Mouse (Mus musculus) urinary bladder, postnatal 25 days (tissue): ENCODE results near the gene Plk5.

Experiments used
- DNase-seq: peaks from one replicate; pipeline ENCODE4 v3.0.0; 2022; ENCODE audit warnings: low spot score

Plk5 gene

DNA sequence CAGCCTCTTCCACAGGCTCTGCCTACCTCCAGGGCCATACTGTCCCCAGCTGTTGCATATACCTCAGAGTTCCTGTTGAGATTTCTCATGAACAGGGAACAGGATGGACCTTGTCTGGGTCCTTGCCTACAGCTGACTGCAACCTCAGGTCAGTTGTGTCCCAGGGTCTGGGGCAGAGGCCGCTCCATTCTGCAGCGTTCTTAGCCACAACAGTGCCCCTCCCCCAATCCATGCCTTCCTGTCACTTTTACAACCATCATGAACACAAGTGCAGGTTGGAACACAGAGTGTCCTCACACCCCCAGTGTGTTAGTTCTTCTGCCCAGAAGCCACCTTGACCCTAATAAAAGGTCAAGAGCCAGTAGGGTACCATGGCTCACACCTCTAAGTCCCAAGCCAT, 32.5 kb downstream of the Plk5 start:
- no peak for DNase-seq

DNA sequence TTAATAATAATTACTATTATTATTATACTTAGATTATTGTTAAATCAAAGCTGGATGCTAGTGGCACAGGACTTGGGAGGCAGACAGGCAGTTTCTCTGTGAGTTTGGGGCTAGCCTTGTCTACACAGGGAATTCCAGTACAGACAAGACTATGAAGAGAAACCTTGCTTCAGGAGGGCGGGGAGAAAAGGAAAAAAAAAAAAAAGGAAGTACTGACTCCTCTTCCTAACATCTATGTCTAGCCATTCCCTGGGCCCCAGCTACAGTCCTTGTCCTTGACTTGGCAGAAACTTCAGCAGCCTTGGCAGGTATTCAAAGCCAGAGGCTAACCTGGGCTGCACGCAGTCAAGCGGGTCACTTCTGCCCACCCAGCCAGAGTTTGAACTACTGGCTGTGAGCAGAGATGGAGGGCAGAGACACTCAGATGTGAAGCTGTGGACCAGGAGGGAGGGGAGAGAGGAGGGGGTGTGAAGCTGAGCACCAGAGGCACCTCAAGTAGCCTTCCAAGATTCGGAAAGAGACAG, 33.0 kb downstream of the Plk5 start:
- DNase-seq, result no peak

GRCm38 (mm10) chr10:80390697-80391096, 34.4 kb downstream of the Plk5 start:
- no peak for DNase-seq

GRCm38 (mm10) chr10:80392687-80393086, 36.4 kb downstream of the Plk5 start:
- no peak for DNase-seq

GRCm38 (mm10) chr10:80395025-80395627, 38.9 kb downstream of the Plk5 start:
- no peak for DNase-seq

- no peak for DNase-seq
Measured at GRCm38 (mm10) chr10:80396822-80397523, 40.7 kb downstream of the Plk5 start.

GRCm38 (mm10) chr10:80397524-80398173, 41.4 kb downstream of the Plk5 start:
- no peak for DNase-seq

DNA sequence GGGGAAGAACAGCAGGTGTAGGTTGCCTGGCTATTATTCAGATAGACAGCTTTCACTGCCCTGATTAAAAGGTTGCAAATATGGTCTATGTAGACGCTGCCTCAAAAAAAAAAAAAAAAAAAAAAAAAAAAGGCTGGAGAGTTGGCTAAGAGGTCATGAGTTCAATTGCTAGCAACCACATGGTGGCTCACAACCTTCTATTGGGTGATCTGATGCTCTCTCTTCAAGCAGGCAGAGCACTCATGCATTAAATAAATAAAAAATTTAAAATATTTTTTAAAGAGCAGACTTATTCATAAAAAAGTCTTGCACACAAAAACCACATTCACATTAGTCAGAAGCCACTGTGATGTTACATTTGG, 41.9 kb downstream of the Plk5 start:
- DNase-seq, result no peak

GRCm38 (mm10) chr10:80398719-80399190, 42.5 kb downstream of the Plk5 start:
- peak; percentile 98 for DNase-seq

DNA sequence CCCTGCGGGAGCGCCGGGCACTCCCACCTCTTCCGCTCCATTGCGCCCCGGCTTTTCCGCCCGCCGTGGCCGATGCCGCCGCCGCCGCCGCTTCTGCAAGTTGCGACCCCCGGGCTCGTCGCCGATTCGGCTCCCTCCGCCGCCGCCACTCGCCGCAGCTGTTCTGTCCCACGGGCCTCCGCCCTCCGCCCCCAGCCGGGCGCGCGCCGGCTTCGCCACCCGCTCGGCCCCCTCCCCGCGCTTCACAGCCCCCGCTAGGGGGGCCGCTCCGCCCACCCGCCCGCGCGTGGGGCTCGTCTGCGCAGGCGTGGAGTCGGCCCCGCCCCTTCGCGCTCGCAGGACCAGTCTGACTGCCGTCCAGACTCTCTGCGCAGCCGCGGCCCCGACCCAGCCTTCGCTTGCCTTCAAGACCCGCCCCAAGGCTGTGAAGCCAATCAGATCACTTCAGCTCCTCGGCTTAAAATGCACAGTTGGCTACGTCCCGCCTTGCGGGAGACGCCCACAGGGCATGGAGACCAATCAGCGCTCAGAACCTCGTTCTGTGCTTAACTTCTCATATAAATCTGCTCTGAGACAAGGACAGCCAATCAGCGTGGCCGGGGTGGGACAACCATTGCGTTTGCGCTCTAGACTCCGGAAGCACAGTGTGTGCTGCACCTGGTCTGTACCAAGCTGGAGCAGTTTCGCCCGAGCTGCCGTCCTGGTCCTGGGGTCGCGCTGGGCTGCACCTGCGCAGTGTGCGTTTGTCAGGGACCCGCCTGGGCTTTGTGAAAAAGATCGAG, 43.1 kb downstream of the Plk5 start, which contains the start of gene Mbd3:
TSS of gene Mbd3 (minus strand) at position 360 of the 782 bp plus-strand sequence.
- peak; percentile 99 for DNase-seq

DNA sequence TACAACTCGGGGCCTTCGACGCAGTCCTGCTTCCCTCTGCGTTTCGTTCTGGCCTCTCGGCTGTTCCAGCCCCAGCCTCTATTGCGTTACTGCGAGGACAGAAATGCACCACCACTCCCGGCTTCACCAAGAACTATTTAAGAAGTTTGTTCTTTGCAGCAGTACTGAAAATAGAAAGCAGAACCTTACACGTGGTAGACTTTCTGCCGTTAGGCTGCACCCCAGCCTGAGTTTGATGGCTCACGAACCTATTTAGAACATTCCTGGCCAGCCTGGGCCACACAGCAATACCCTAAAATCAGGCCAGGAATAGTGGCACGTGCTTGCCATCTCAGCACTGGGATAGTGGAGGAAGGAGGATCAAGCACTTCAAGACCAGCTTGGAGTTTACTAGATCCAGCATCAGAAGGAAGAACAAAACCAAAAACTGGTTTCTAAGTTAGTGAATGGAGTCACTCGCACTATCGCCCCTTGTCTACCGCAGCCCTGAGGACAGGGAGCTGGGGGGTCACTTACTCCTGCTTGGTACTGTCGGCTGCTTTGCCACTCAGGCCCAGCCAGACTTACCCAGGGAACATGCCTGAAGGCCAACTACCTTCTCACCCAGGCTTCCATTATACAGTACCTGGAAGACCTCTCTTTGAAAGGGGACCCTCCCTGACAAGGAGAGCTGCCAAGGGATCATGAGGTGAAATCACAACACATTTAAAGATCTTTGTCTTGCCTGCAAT, 43.9 kb downstream of the Plk5 start:
- DNase-seq, result no peak

DNA sequence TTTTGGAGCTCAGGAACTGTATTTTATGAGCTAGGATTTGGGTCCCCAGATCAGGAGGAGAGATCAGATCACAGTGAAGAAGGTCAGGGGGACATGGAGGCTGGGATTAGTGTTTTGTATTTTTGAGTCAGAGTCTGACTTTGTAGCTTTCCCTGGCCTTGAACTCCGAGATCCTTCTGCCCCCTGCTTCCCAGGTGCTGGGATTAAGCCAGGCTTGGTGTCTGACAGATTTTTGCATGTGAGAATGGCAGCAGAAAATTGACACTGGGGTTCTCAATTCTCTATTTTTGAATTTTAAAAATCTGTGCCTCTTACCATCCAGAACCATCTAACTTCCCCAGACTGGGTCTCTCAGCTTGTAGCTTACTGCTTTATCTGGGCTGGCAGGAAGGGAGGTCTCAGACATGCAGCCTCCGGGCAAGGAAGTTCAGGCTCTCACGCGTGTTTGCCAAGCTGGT, 44.5 kb downstream of the Plk5 start:
- DNase-seq, result no peak

- no peak for DNase-seq
Measured at GRCm38 (mm10) chr10:80403044-80403692, 46.9 kb downstream of the Plk5 start.

- no peak for DNase-seq
Measured at GRCm38 (mm10) chr10:80405481-80406173, 49.4 kb downstream of the Plk5 start.

DNA sequence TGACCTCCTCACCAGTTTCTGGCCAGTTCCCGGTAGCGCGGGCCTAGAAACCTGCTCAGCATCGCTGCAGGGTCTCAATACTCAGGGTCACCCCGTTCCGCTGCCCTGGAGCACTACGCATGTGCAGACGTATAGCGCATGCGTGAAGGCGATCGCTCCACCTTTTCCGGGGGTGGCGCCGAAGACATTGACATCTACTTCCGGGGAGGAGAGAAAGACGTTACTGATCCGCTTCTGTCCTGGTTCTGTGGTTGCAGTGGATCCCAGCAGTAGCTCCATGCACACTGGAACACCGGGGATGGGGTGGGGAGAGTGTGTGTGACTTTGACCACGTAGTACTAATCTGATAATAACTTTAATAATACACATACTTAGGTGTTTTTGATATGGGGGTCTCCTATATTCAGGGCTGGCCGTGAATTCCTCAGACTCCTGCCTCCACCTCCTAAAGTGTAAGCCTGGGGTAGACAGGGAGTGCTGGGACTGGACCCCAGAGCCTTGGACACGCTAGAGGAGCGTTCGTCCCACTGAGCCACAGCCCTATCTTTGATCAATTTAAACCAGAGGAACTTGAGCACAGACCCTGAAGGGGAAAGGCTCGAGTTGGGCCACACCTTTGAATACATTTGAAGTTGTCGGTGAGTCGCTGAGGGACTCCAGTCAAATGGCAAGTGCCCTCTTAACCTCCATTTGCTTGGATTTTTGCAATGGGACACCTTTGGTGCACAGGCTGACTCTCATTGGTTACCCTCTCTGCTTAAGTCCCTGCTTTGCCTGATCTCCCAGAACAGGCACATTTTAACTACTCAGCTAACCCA, 50.6 kb downstream of the Plk5 start, which contains the start of gene Uqcr11:
TSS of gene Uqcr11 (minus strand) at position 147 of the 818 bp plus-strand sequence.
- DNase-seq, result peak; percentile 88

GRCm38 (mm10) chr10:80407924-80408323, 51.7 kb downstream of the Plk5 start:
- DNase-seq, result no peak

DNA sequence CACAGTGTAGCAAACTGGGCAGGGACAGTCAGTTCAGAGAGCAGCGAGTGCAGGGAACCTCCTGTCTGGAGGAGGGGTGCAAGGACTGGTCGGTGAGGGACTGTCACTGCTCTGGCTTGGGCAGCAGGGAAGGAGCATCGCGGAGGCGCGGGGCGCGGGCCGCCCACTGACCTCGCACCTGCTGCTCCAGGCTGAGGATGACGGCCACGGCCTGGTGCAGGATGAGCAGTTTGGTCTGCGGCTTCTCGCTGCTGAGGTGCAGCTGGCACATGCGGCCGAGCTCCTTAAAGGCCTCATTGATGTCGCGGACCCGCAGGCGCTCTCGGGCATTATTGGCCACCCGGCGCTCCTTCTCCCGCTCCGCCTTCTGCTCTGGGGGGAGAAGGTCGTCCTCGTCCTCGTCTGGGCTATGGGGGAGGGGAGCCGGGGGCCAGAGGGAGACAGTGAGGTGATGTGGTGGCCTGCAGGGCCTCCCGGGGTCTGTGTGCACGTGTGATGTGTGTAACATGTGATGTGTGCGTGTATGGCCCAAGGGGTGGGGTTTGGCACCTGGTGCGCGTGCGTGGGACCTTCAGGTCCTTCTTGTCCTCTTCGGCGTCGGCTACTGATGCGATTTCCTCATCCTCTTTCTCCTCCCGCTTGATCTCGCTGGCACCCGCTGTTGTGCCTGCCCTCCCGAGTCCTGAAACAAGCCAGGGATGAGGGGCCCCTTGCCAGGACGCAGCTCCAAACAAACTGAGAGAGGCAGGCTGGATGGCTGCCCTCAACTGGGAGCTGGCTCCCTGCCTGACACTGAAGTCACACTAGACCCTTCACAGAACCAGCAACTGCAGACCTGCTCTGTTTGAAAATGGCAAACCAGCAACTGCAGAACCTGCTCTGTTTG, 56.6 kb downstream of the Plk5 start:
- DNase-seq, result no peak
